Mouse (Mus musculus) G1E (cell line): ENCODE data around the gene Usp17ld. TPM values are rescaled to one million over a fixed set of nuclear protein-coding genes. Genes with fewer than 3 reads are reported as not detected.
"Not testable (repeated sequence)": the region's sequence is repeated elsewhere in the genome, so short reads cannot be mapped to it uniquely, and the experiment has no call there.

Experiments used
- ATAC-seq: 2 replicates; pipeline ENCODE4 v1.8.0; 2016; ENCODE audit warnings: mild to moderate bottlenecking; ENCODE audit not compliant: insufficient number of reproducible peaks, poor library complexity, low FRiP score, severe bottlenecking; ENCODE audit errors: extremely low read depth
- DNase-seq: peaks from one replicate; pipeline ENCODE4 v3.0.0; 2012; ENCODE audit warnings: low spot score
- H3K27me3 ChIP-seq: 2 replicates; pipeline ENCODE4 v1.6.1; 2012; ENCODE audit warnings: mild to moderate bottlenecking, low read length, inconsistent platforms; ENCODE audit not compliant: insufficient read depth
- H3K36me3 ChIP-seq: replicated peaks from 2 replicates; pipeline ENCODE3; 2012; ENCODE audit warnings: mild to moderate bottlenecking, inconsistent platforms
- H3K4me1 ChIP-seq: 2 replicates; pipeline ENCODE4 v1.6.1; 2012; ENCODE audit warnings: low read depth, low read length, inconsistent platforms, mixed read lengths; ENCODE audit not compliant: insufficient read depth
- H3K4me3 ChIP-seq: 2 replicates; pipeline ENCODE4 v1.5.1; 2012; ENCODE audit warnings: low read depth, mild to moderate bottlenecking, inconsistent platforms, low read length, moderate library complexity, mixed read lengths
- H3K9me3 ChIP-seq: replicated peaks from 2 replicates; pipeline ENCODE4 v1.6.1; 2012; ENCODE audit warnings: inconsistent platforms
- CTCF ChIP-seq: IDR thresholded peaks from 2 replicates; pipeline ENCODE4 v1.5.1; 2012; ENCODE audit warnings: low read depth, low read length, inconsistent platforms, mixed read lengths
- GATA1 ChIP-seq: IDR thresholded peaks from 2 replicates; pipeline ENCODE4 v1.6.1; 2012; ENCODE audit warnings: borderline replicate concordance, low read length, inconsistent platforms, mixed read lengths
- GATA2 ChIP-seq: IDR thresholded peaks from 2 replicates; pipeline ENCODE4 v1.6.1; 2012; ENCODE audit warnings: low read depth, low read length, inconsistent platforms, borderline replicate concordance
- POLR2AphosphoS5 ChIP-seq: IDR thresholded peaks from 2 replicates; pipeline ENCODE4 v1.6.1; 2012; ENCODE audit warnings: low read depth, low read length, inconsistent platforms; ENCODE audit not compliant: insufficient replicate concordance
- TAL1 ChIP-seq: conservative IDR thresholded peaks from 2 replicates; pipeline ENCODE4 v1.6.1; 2012; ENCODE audit warnings: low read depth, low read length, inconsistent platforms, mixed read lengths
- polyA plus RNA-seq: library from polyadenylated mRNA; stranded (reverse); fragments of >175 nt; gene quantifications from 2 replicates; pipeline ENCODE4 v1.2.3, GENCODE M21; 2012
- total RNA-seq, 2 experiments: library from RNA; stranded (forward) in 1 of 2; stranded (reverse) in 1 of 2; fragments of 200-1000 nt in 1 of 2; fragments of >200 nt in 1 of 2; fragmentation: Nextera tagmentation in 1 of 2; gene quantifications; 2 replicates each; pipeline ENCODE4 v1.2.3; 2014 to 2017

Usp17ld gene
- total RNA-seq (2014; fragmentation: Nextera tagmentation) (not detected in 2 replicates), total RNA-seq (2017) (0.05 TPM in 1 of 2 replicates, not detected in the other), polyA plus RNA-seq (not detected in 2 replicates)

- not testable (repeated sequence) for ATAC-seq
Measured at GRCm38 (mm10) chr7:103252405-103252804, at the start of gene Usp17ld. Gene Usp17ld (minus strand): TSS chr7:103252505.

GRCm38 (mm10) chr7:103216696-103217095 lies 35.6 kb downstream of the Usp17ld start, which contains the start of gene Olfr594:
Gene Olfr594 (plus strand): TSS chr7:103216996.
- no peaks in the 10 kb centered on the region for H3K36me3 ChIP-seq
- no peaks in the 10 kb centered on the region for H3K9me3 ChIP-seq
- no peaks in the 10 kb centered on the region for H3K27me3 ChIP-seq
- no peaks in the 10 kb centered on the region for H3K4me1 ChIP-seq
- no peak for DNase-seq
- ATAC-seq, result no peak
- TF ChIP-seq GATA1 (no peak), TAL1 (no peak), POLR2AphosphoS5 (no peak), CTCF (no peak)
- no peak within 1 kb of the TSS for H3K4me3 ChIP-seq

More at GRCm38 (mm10) chr7:103252405-103252804, at the start of gene Usp17ld:
- not testable (repeated sequence) for DNase-seq, H3K27me3 ChIP-seq, H3K9me3 ChIP-seq, H3K4me3 ChIP-seq, H3K36me3 ChIP-seq, H3K4me1 ChIP-seq

DNA sequence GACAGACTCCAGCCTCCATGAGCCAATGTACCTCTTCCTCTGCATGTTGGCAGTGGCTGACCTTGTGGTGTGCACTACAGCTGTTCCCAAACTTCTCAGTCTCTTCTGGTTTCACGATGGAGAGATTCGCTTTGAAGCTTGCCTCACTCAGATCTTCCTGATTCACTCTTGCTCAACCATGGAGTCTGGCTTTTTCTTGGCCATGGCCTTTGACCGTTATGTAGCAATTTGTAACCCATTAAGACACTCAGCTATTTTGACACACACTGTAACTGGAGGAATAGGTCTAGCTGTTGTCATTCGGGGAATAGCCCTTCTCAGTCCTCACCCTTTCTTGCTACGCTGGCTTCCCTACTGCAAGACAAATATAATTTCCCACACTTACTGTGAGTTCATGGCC lies 40.3 kb downstream of the Usp17ld start:
- not testable (repeated sequence) for H3K9me3 ChIP-seq, DNase-seq, ATAC-seq, H3K4me1 ChIP-seq, H3K36me3 ChIP-seq, H3K27me3 ChIP-seq, H3K4me3 ChIP-seq

DNA sequence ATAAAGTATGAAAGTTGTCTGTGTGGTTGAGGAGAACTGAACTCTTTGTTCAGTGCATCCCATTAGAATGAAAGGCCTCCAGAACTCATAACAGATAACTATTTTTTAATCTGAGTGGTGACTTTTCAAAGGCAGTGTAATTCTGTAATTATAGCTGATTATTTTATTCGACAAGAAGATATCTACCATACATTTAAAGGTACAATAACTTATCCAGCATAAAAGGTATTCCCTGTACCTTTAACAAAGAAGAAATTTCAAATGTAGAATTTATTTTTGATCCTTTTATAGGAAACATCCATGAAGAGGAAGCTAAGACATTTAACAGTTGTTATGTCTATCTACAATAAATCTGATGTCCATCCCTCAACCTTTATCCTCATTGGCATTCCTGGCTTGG lies 40.7 kb downstream of the Usp17ld start, which contains the start of gene Olfr593:
Gene Olfr593, plus strand, starts transcription at position 301 of the 400 bp plus-strand sequence.
- no peak for DNase-seq
- TF ChIP-seq GATA2 (no peak), TAL1 (no peak), POLR2AphosphoS5 (no peak), CTCF (no peak), GATA1 (no peak)
- no peak for ATAC-seq
- H3K9me3 ChIP-seq, result no peaks in the 10 kb centered on the region
- no peak within 1 kb of the TSS for H3K4me3 ChIP-seq
- no peaks in the 10 kb centered on the region for H3K27me3 ChIP-seq
- H3K36me3 ChIP-seq, result no peaks in the 10 kb centered on the region
- H3K4me1 ChIP-seq, result no peaks in the 10 kb centered on the region

Other genes with a start within 250 kb of the Usp17ld start
Only the 20 nearest of the 24 such genes appear.
- not detected in 2 replicates for gene Olfr583, start 201.2 kb downstream of the Usp17ld start, total RNA-seq (2014; fragmentation: Nextera tagmentation)
- 0.11 and 0.29 TPM in 2 replicates for gene Olfr583, start 201.2 kb downstream of the Usp17ld start, total RNA-seq (2017)
- gene Olfr583, start 201.2 kb downstream of the Usp17ld start, polyA plus RNA-seq, result not detected in 2 replicates
- not detected in 2 replicates for gene Olfr584, start 170.6 kb downstream of the Usp17ld start, total RNA-seq (2014; fragmentation: Nextera tagmentation)
- 0.06 and 0.16 TPM in 2 replicates for gene Olfr584, start 170.6 kb downstream of the Usp17ld start, total RNA-seq (2017)
- not detected in 2 replicates for gene Olfr584, start 170.6 kb downstream of the Usp17ld start, polyA plus RNA-seq
- gene Olfr585, start 154.8 kb downstream of the Usp17ld start, total RNA-seq (2014; fragmentation: Nextera tagmentation), result not detected in 2 replicates
- gene Olfr585, start 154.8 kb downstream of the Usp17ld start, total RNA-seq (2017), result not detected in 2 replicates
- gene Olfr585, start 154.8 kb downstream of the Usp17ld start, polyA plus RNA-seq, result not detected in 2 replicates
- not detected in 2 replicates for gene Olfr586, start 126.9 kb downstream of the Usp17ld start, total RNA-seq (2014; fragmentation: Nextera tagmentation)
- 0.06 and 0.22 TPM in 2 replicates for gene Olfr586, start 126.9 kb downstream of the Usp17ld start, total RNA-seq (2017)
- not detected in 2 replicates for gene Olfr586, start 126.9 kb downstream of the Usp17ld start, polyA plus RNA-seq
- not detected in 2 replicates for gene Olfr588-ps1, start 111.6 kb downstream of the Usp17ld start, total RNA-seq (2014; fragmentation: Nextera tagmentation)
- gene Olfr588-ps1, start 111.6 kb downstream of the Usp17ld start, total RNA-seq (2017), result 0.05 and 0.06 TPM in 2 replicates
- not detected in 2 replicates for gene Olfr588-ps1, start 111.6 kb downstream of the Usp17ld start, polyA plus RNA-seq
- gene Olfr589, start 96.1 kb downstream of the Usp17ld start, total RNA-seq (2014; fragmentation: Nextera tagmentation), result not detected in 2 replicates
- gene Olfr589, start 96.1 kb downstream of the Usp17ld start, total RNA-seq (2017), result 0.11 TPM in 1 of 2 replicates, not detected in the other
- gene Olfr589, start 96.1 kb downstream of the Usp17ld start, polyA plus RNA-seq, result not detected in 2 replicates
- not detected in 2 replicates for gene Olfr591, start 74.2 kb downstream of the Usp17ld start, total RNA-seq (2014; fragmentation: Nextera tagmentation)
- 0.05 TPM in 1 of 2 replicates, not detected in the other for gene Olfr591, start 74.2 kb downstream of the Usp17ld start, total RNA-seq (2017)
- gene Olfr591, start 74.2 kb downstream of the Usp17ld start, polyA plus RNA-seq, result not detected in 2 replicates
- not detected in 2 replicates for gene Olfr592, start 67.7 kb downstream of the Usp17ld start, total RNA-seq (2014; fragmentation: Nextera tagmentation)
- gene Olfr592, start 67.7 kb downstream of the Usp17ld start, total RNA-seq (2017), result 0.06 and 0.11 TPM in 2 replicates
- gene Olfr592, start 67.7 kb downstream of the Usp17ld start, polyA plus RNA-seq, result not detected in 2 replicates
- gene Olfr593, start 40.6 kb downstream of the Usp17ld start, total RNA-seq (2014; fragmentation: Nextera tagmentation), result not detected in 2 replicates
- 0.27 and 0.35 TPM in 2 replicates for gene Olfr593, start 40.6 kb downstream of the Usp17ld start, total RNA-seq (2017)
- gene Olfr593, start 40.6 kb downstream of the Usp17ld start, polyA plus RNA-seq, result not detected in 2 replicates
- not detected in 2 replicates for gene Olfr594, start 35.5 kb downstream of the Usp17ld start, total RNA-seq (2014; fragmentation: Nextera tagmentation)
- 0.11 TPM in 1 of 2 replicates, not detected in the other for gene Olfr594, start 35.5 kb downstream of the Usp17ld start, total RNA-seq (2017)
- not detected in 2 replicates for gene Olfr594, start 35.5 kb downstream of the Usp17ld start, polyA plus RNA-seq
- not detected in 2 replicates for gene Olfr596, start 53.1 kb upstream of the Usp17ld start, total RNA-seq (2014; fragmentation: Nextera tagmentation)
- 0.06 TPM in 1 of 2 replicates, not detected in the other for gene Olfr596, start 53.1 kb upstream of the Usp17ld start, total RNA-seq (2017)
- gene Olfr596, start 53.1 kb upstream of the Usp17ld start, polyA plus RNA-seq, result not detected in 2 replicates
- not detected in 2 replicates for gene Olfr597, start 63.8 kb upstream of the Usp17ld start, total RNA-seq (2014; fragmentation: Nextera tagmentation)
- gene Olfr597, start 63.8 kb upstream of the Usp17ld start, total RNA-seq (2017), result 0.38 TPM in 1 of 2 replicates, not detected in the other
- gene Olfr597, start 63.8 kb upstream of the Usp17ld start, polyA plus RNA-seq, result not detected in 2 replicates
- not detected in 2 replicates for gene Olfr598, start 71.1 kb upstream of the Usp17ld start, total RNA-seq (2014; fragmentation: Nextera tagmentation)
- not detected in 2 replicates for gene Olfr598, start 71.1 kb upstream of the Usp17ld start, total RNA-seq (2017)
- not detected in 2 replicates for gene Olfr598, start 71.1 kb upstream of the Usp17ld start, polyA plus RNA-seq
- not detected in 2 replicates for gene Olfr599, start 83.4 kb upstream of the Usp17ld start, total RNA-seq (2014; fragmentation: Nextera tagmentation)
- 0.71 TPM in 1 of 2 replicates, not detected in the other for gene Olfr599, start 83.4 kb upstream of the Usp17ld start, total RNA-seq (2017)
- not detected in 2 replicates for gene Olfr599, start 83.4 kb upstream of the Usp17ld start, polyA plus RNA-seq
- not detected in 2 replicates for gene Olfr600, start 97.2 kb upstream of the Usp17ld start, total RNA-seq (2014; fragmentation: Nextera tagmentation)
- 0.06 and 0.11 TPM in 2 replicates for gene Olfr600, start 97.2 kb upstream of the Usp17ld start, total RNA-seq (2017)
- not detected in 2 replicates for gene Olfr600, start 97.2 kb upstream of the Usp17ld start, polyA plus RNA-seq
- gene Olfr601, start 110.2 kb upstream of the Usp17ld start, total RNA-seq (2014; fragmentation: Nextera tagmentation), result not detected in 2 replicates
- 0.11 TPM in 1 of 2 replicates, not detected in the other for gene Olfr601, start 110.2 kb upstream of the Usp17ld start, total RNA-seq (2017)
- not detected in 2 replicates for gene Olfr601, start 110.2 kb upstream of the Usp17ld start, polyA plus RNA-seq
- not detected in 2 replicates for gene Olfr603, start 133.7 kb upstream of the Usp17ld start, total RNA-seq (2014; fragmentation: Nextera tagmentation)
- gene Olfr603, start 133.7 kb upstream of the Usp17ld start, total RNA-seq (2017), result not detected in 2 replicates
- not detected in 2 replicates for gene Olfr603, start 133.7 kb upstream of the Usp17ld start, polyA plus RNA-seq
- not detected in 2 replicates for gene Usp17lc, start 162.6 kb upstream of the Usp17ld start, total RNA-seq (2014; fragmentation: Nextera tagmentation)
- 0.06 and 0.16 TPM in 2 replicates for gene Usp17lc, start 162.6 kb upstream of the Usp17ld start, total RNA-seq (2017)
- not detected in 2 replicates for gene Usp17lc, start 162.6 kb upstream of the Usp17ld start, polyA plus RNA-seq
- not detected in 2 replicates for gene Olfr605, start 192.9 kb upstream of the Usp17ld start, total RNA-seq (2014; fragmentation: Nextera tagmentation)
- 0.22 TPM in 1 of 2 replicates, not detected in the other for gene Olfr605, start 192.9 kb upstream of the Usp17ld start, total RNA-seq (2017)
- not detected in 2 replicates for gene Olfr605, start 192.9 kb upstream of the Usp17ld start, polyA plus RNA-seq
- not detected in 2 replicates for gene Olfr606, start 196.5 kb upstream of the Usp17ld start, total RNA-seq (2014; fragmentation: Nextera tagmentation)
- 0.27 and 0.29 TPM in 2 replicates for gene Olfr606, start 196.5 kb upstream of the Usp17ld start, total RNA-seq (2017)
- not detected in 2 replicates for gene Olfr606, start 196.5 kb upstream of the Usp17ld start, polyA plus RNA-seq